Mouse (Mus musculus) CH12F3 (cell line): ENCODE data around the gene Clca2.

Experiments used
- in situ Hi-C: fragments of 300-500 bp; cut with MboI; formaldehyde crosslinking; loops from 2 replicates; pipeline ENCODE4 v1.14.3; 2020; ENCODE audit warnings: low sequenced_read_pairs

The Clca2 gene

GRCm38 (mm10) chr3:145099291-145099690 is at the start of gene Clca2:
Gene Clca2 (minus strand): TSS chr3:145099443.
- in situ Hi-C loops = no loop called here

DNA sequence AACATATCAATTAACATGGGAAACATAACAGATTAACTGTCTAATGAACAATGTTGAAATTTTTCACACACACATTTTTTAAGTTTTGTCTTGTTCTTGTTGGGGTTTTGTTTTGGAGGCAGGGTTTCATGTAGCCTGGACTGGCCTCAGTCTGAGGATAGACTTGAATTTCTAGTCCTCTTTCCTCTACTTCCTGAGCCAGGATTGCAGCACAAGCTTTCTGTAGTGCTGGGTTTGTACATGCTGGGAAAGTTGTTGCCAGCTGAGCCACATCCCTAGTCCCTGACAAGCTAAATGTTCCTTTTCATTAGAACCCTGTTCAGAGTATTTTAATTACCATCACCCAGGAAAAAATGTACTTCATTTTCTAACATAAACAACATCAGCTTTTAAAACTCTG is 48.7 kb upstream of the Clca2 start:
- in situ Hi-C loops = no loop called here

DNA sequence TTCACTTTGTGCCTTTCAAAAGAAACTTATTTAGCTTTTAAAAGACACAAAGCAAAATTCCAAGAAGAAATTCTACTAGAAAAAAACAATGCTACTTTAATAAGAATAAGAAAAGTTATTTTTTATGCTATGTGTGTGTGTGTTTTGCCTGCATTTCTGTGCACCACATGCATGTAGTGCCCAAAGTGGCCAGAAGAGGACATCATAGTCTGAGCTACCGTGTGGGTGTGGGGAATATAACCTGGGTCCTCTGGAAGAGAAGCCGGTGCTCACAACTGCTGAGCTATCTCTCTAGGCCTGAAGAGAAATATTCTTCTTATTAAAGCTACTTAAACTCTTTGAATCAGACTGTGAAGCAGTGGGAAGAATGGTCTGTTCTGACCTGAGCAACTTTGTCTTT is 48.2 kb upstream of the Clca2 start:
- in situ Hi-C loops = no loop called here

DNA sequence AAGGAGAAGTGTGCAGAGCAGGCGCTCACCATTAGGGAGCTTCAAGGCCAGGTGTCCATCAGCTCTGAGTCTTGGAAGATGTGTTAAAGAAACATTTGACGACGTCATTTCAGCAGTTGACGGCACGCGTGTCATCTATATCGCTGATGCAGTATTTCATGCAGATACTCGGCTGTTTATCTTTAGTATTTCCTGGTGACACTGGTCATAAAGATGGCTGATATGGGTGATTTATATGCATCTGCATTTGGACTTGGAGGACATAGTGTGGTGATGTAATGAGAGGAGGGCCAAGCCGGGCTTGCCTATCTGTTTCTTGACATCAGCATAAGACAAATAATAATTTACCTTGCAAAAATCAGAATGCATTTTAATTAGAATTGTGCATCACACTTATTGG is 47.6 kb upstream of the Clca2 start:
- in situ Hi-C loops = no loop called here

DNA sequence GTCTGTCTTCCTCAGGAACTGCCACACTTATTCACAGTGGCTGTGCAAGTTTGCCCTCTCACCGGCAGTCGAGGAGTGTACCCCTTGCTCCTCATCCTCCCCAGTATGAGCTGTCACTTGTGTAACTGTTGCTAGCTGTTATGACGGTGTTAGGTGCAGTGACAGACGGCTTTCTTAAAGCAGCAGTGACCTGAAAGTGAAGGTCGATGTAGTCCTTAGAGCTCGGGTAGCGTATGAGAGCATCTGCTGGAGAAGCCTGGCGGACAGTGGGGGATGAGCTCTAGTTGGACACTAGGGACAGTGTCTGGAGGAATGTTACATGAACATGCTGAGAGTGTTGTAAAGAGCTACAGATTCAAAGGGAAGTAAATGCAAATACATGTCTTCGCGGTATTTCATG is 44.6 kb upstream of the Clca2 start:
- in situ Hi-C loops = no loop called here

- in situ Hi-C loops = no loop called here
These were observed 43.7 kb upstream of the Clca2 start for GRCm38 (mm10) chr3:145142925-145143324.

GRCm38 (mm10) chr3:145140236-145140635 is 41.0 kb upstream of the Clca2 start:
- in situ Hi-C loops = no loop called here

- in situ Hi-C loops = no loop called here
These were observed 32.1 kb upstream of the Clca2 start for GRCm38 (mm10) chr3:145131210-145131868.

DNA sequence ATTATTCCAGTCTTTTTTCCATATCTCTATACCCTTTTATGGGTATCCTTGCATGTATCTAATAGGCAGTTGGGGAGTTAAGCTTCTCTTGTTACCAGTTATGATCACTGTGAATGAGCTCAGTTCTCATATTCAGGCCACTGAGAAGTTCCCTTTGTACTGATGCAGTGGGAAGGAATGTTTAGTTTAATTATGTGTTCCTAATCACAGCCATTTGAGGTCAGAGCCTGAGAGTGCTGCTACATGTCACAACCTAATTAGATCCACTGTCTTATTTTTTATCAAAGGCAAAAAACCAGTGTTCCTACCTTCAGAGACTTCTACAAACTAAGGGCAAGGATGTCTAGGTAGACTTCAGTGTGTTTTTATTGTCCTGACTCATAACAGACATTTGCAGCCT is 30.1 kb upstream of the Clca2 start:
- in situ Hi-C loops = no loop called here

DNA sequence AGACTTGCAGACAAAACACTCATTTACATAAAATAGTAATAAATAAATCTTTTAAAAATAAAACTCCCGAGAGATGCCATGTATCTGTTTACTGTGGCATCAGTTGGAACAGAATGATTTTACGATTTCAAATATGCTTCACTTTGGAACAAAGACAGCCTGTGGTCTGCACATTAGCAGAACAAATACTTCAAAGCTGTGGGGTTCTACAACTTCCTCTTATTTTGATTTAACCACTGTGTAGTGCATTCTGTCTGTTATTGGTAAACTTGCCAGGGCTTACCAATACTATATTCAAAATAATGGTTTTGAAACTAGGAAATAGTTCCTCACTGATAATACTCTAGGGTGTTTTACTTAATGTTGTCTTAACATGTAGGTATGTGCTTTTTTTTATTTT is 27.4 kb upstream of the Clca2 start:
- in situ Hi-C loops = no loop called here

DNA sequence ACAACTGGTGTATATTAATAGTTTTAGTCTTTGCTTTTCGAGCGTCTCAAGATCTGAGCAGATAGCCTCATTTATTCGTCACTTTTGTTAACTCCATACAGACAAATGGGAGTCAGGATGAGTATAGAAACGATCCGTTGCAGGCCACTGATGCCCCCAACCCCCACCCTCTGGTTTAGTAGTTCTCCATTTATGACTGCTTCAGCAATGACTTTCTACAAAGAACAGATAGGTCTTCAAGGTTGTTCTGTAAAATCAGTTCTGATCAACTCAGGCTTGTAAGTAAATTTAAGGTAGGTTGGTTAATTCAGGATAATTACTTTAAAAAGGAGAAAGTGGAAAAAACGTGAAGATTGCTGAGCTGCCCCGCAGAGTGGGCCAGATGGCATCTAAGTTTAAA is 20.2 kb upstream of the Clca2 start:
- in situ Hi-C loops = no loop called here

GRCm38 (mm10) chr3:145119002-145119358 is 19.7 kb upstream of the Clca2 start:
- in situ Hi-C loops = no loop called here

- in situ Hi-C loops = no loop called here
These were observed 19.2 kb upstream of the Clca2 start, which contains the start of gene Odf2l for GRCm38 (mm10) chr3:145118254-145119001. Gene Odf2l (plus strand): TSS chr3:145118588.

DNA sequence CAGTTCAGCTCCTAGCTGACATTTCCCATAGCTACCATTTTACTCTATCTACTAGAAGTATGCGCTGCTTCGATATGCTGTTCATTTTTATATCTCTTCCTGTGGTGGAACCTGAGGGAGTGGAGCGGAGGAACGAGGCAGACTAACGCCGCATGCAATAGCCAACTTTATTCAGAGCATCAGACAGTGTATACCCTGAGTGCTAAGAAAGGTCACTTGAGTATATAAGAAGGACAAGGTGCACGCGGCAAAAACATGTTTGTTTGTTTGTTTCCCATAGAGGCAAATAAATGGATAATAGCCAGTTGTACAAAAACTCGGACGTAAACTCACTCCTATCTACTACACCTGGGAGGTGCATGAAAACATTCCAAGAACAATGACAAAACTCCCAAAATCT is 18.4 kb upstream of the Clca2 start:
- in situ Hi-C loops = no loop called here

- in situ Hi-C loops = no loop called here
These were observed 15.9 kb upstream of the Clca2 start for GRCm38 (mm10) chr3:145115169-145115568.

DNA sequence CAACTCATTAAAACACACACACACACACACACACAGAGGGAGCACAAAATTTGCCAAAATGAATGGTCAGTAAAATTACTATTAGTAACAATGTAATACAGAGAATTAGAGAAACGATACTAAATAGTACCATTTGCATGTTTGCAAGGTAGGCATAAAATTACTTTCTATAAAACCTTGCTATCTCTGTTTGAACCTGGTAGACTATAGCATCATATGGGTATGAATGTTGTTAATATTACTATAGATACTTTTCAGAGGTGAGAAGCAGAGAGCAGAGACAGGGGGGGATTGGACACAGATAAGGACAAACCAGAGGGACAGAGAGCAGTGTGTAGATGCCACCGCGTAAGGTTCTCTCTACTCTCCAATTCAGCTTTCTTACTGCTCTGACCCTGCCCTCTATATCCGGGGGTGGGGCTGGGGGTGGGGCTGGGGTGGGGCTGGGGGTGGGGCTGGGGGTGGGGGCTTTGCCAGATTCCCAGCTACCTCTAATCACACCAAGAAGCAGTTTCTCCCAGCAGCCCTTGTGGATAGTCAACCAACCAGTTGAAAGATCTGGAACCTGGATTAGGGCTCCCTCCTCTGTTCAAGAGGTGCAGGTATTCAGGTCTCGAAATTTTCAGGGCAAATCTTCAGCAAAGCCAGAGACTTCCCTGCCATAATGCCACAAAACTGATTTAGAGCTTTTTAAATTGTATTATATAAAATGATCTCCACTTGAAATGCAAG is 6.7 kb upstream of the Clca2 start:
- in situ Hi-C loops = no loop called here

DNA sequence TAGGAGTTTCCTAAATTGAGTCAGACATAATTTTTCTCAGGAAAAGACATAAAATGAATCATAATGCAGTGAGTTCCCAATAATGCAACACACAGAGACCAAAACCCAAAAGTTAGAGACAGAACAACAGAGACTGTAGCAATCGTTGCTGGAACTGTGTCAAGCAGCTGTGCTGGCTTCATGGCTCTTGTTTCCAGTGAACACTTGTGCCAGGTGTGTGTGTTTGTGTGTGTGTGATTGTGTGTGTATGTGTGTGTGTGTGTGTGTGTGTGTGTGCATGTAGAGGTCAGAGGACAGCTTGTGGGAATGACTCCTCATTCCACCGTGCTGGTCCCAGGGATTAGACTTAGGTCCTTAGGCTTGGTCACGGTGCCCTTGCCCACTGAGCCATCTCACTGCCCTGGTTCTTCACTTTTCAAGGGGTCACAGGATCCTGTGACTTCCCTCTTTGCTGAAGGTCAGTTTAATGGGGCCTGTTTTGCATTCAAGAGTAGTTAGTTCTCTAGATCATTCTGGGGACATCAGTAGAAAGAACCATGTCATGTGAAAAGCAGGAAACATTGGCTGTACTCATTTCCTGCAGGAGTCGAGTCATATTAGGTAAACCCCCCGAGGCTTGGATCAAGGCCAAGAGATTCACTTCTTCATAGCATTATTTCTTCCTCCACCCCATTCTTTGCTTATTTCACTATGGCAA is 6.0 kb upstream of the Clca2 start:
- in situ Hi-C loops = no loop called here

GRCm38 (mm10) chr3:145103770-145104169 is 4.5 kb upstream of the Clca2 start:
- in situ Hi-C loops = no loop called here

DNA sequence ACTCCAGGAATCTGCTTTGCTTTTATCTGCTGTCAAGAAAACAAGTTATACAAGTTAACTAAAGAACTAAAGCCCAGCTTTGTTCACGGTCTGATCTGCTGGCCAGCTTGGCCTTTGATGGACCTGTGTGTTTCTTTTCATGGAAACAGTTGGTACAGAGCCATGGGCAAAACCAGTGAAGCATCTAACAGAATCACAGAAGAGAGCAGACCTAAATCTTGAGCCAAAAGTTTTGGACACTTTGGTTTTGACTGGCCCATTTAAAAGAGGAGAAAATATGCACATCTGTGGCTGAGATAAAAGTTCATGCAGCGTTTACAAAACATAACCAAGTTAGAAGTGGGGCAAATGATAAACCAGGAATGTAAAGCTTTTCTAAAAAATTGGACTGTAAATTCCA is 4.1 kb upstream of the Clca2 start:
- in situ Hi-C loops = no loop called here

GRCm38 (mm10) chr3:145101891-145102555 is 2.8 kb upstream of the Clca2 start:
- in situ Hi-C loops = no loop called here
